Comparison of ENCODE assay signal across 8 mouse cellular contexts in genomic region chr4:152009076-152010051, GRCm38 (mm10). TPM values are rescaled to one million over a fixed set of nuclear protein-coding genes. Genes with fewer than 3 reads are reported as not detected.
A peak's percentile ranks its signal among the peaks of the same experiment; 100 is the strongest.
DNase-seq lines count a peak whose midpoint lies in the region; ATAC-seq and TF ChIP-seq lines count a peak whose summit lies in the region.

No protein-coding gene starts in this region.

- DNase-seq in ES-E14 (ENCODE audit: low read depth, low spot score) = no peak
- no peak for DNase-seq in forebrain, embryonic 11.5 days (ENCODE audit: low spot score)
- peak; percentile 75 for DNase-seq in heart, postnatal 4 days
- DNase-seq in left cerebral cortex, adult 18-20 months (ENCODE audit: low spot score in 2 of 2) = peak; percentile 69 to 88
- DNase-seq in lung, postnatal 25 days (ENCODE audit: low spot score) = peak; percentile 43
- DNase-seq in right cerebral cortex, postnatal 25 days = peak; percentile 90
- no peak for DNase-seq in Muller cell, postnatal 12 days (ENCODE audit: inconsistent ontology term)

- H3K36me3 ChIP-seq in ES-E14 (ENCODE audit: control insufficient read depth, insufficient read depth, low read length, poor library complexity, severe bottlenecking) = peaks cover 33% of the 10 kb centered on the region
- H3K36me3 ChIP-seq in forebrain, embryonic 11.5 days (ENCODE audit: control insufficient read depth, insufficient read depth, low read length) = no peaks in the 10 kb centered on the region; the same call in 1 of the 2 replicates

- under 1% methylated on average over 109 of the region's 115 CpGs for WGBS in forebrain, embryonic 11.5 days

- peak overlapping the region; percentile 3; the same call in 1 of the 2 replicates for H3K27ac ChIP-seq in ES-E14 (ENCODE audit: insufficient read depth, low read depth, low read length, poor library complexity, severe bottlenecking)
- H3K27ac ChIP-seq in bone marrow macrophage, adult 2 months (ENCODE audit: insufficient read depth, low read depth, low read length) = peak overlapping the region; percentile 72
- no peak overlapping the region for H3K27ac ChIP-seq in forebrain, embryonic 11.5 days (ENCODE audit: low read depth, low read length)

- in situ Hi-C loops in ES-E14 (cut with MboI; ENCODE audit: low sequenced_read_pairs in 2 of 2, unreplicated experiment in 2 of 2) = no loop called here

- no peaks in the 10 kb centered on the region for H3K9me3 ChIP-seq in ES-E14 (ENCODE audit: control insufficient read depth, insufficient read depth, low read depth, low read length)
- no peaks in the 10 kb centered on the region for H3K9me3 ChIP-seq in forebrain, embryonic 11.5 days (ENCODE audit: control insufficient read depth, low read length)

- TF ChIP-seq CTCF in bone marrow macrophage, adult 2 months (IDR thresholded peaks at IDR 0.05; ENCODE audit: low read depth, low read length) = no peak

- H3K4me3 ChIP-seq in ES-E14 (ENCODE audit: insufficient read depth in 1 of 2, low read depth in 1 of 2, low read length in 2 of 2, poor library complexity in 1 of 2, severe bottlenecking in 1 of 2) = peak overlapping the region; percentile 86 to 88
- peak overlapping the region; percentile 83 for H3K4me3 ChIP-seq in bone marrow macrophage, adult 2 months (ENCODE audit: insufficient read depth, low read length)
- peak overlapping the region; percentile 67 for H3K4me3 ChIP-seq in forebrain, embryonic 11.5 days (ENCODE audit: low read depth, low read length)

- peaks cover 0 to 23% of the 10 kb centered on the region in 2 experiments; a peak in 3 of 4 replicates for H3K4me1 ChIP-seq in ES-E14 (ENCODE audit: control insufficient read depth in 2 of 2, insufficient read depth in 2 of 2, low read length in 2 of 2, poor library complexity in 1 of 2)
- peaks cover 12% of the 10 kb centered on the region for H3K4me1 ChIP-seq in bone marrow macrophage, adult 2 months (ENCODE audit: control insufficient read depth, insufficient read depth, low read length)
- H3K4me1 ChIP-seq in forebrain, embryonic 11.5 days (replicated peaks; ENCODE audit: control insufficient read depth, insufficient read depth, low read length) = peaks cover 28% of the 10 kb centered on the region

- peaks cover 21% of the 10 kb centered on the region for H3K27me3 ChIP-seq in forebrain, embryonic 11.5 days (ENCODE audit: control insufficient read depth, insufficient read depth, low read length)

- H3K9ac ChIP-seq in ES-E14 (ENCODE audit: insufficient read depth, low read depth, low read length, poor library complexity, severe bottlenecking) = peak overlapping the region; percentile 80
- H3K9ac ChIP-seq in forebrain, embryonic 11.5 days (ENCODE audit: low read length) = peak overlapping the region; percentile 60

- ATAC-seq in forebrain, embryonic 11.5 days (replicated peaks; ENCODE audit: low FRiP score) = peak; percentile 75

- peak overlapping the region; percentile 100 for H3K4me2 ChIP-seq in forebrain, embryonic 11.5 days (ENCODE audit: low read depth, low read length, severe bottlenecking)

- no peak for TF ChIP-seq POLR2A in bone marrow macrophage, adult 2 months (IDR thresholded peaks at IDR 0.05; ENCODE audit: borderline replicate concordance, low read depth, low read length)

TF ChIP-seq in ES-E14, 5 proteins besides CTCF, POLR2A, EP300 and RAD21:
- TF ChIP-seq HCFC1 (IDR thresholded peaks at IDR 0.05; ENCODE audit: borderline replicate concordance, insufficient read depth, low read length) (0 out of 2 replicates have a peak, but pooled peaks have one; percentile 15), ZNF384 (IDR thresholded peaks at IDR 0.05; ENCODE audit: low read depth, low read length) (no peak)

RNA-seq across cellular contexts. Expression of gene Klhl21, which starts 0.8 kb away (rescaled TPM):
- total RNA-seq in ES-E14 (2012; rRNA removed) = 19.7 and 21.0 TPM in 2 replicates
- polyA plus RNA-seq in bone marrow macrophage, adult 2 months (2012; ENCODE audit: insufficient read depth, insufficient read length, missing spikeins) = 11.7 and 13.3 TPM in 2 replicates
- polyA plus RNA-seq in forebrain, embryonic 11.5 days (2014; fragmentation: Nextera tagmentation; extraction: Ambion mirVana) = 3.9 and 5.3 TPM in 2 replicates
- 10 to 100 TPM; 42.3 to 49.2 TPM for total RNA-seq in heart, postnatal 4 days (2021)
- 10 to 100 TPM; 20.2 to 20.3 TPM for total RNA-seq in left cerebral cortex, adult 18-20 months (2021)

RNA-seq across cellular contexts. Expression of gene Phf13, which starts 13.3 kb away (rescaled TPM):
- total RNA-seq in ES-E14 (2012; rRNA removed) = 22.2 and 29.2 TPM in 2 replicates
- 10.1 and 11.0 TPM in 2 replicates for polyA plus RNA-seq in bone marrow macrophage, adult 2 months (2012; ENCODE audit: insufficient read depth, insufficient read length, missing spikeins)
- polyA plus RNA-seq in forebrain, embryonic 11.5 days (2014; fragmentation: Nextera tagmentation; extraction: Ambion mirVana) = 27.0 and 28.6 TPM in 2 replicates
- 10 to 100 TPM; 14.8 to 15.3 TPM for total RNA-seq in heart, postnatal 4 days (2021)
- total RNA-seq in left cerebral cortex, adult 18-20 months (2021) = 10 to 100 TPM; 17.8 to 19.5 TPM

RNA-seq across cellular contexts. Expression of gene Zbtb48, which starts 18.1 kb away (rescaled TPM):
- 18.7 and 31.7 TPM in 2 replicates for total RNA-seq in ES-E14 (2012; rRNA removed)
- 7.5 and 11.4 TPM in 2 replicates for polyA plus RNA-seq in bone marrow macrophage, adult 2 months (2012; ENCODE audit: insufficient read depth, insufficient read length, missing spikeins)
- 20.7 and 26.7 TPM in 2 replicates for polyA plus RNA-seq in forebrain, embryonic 11.5 days (2014; fragmentation: Nextera tagmentation; extraction: Ambion mirVana)
- total RNA-seq in heart, postnatal 4 days (2021) = 10 to 100 TPM; 10.5 to 11.1 TPM
- 10 to 100 TPM; 12.3 to 12.7 TPM for total RNA-seq in left cerebral cortex, adult 18-20 months (2021)

RNA-seq across cellular contexts. Expression of gene Thap3, which starts 20.6 kb away (rescaled TPM):
- total RNA-seq in ES-E14 (2012; rRNA removed) = 7.6 and 12.5 TPM in 2 replicates
- 29.8 and 33.7 TPM in 2 replicates for polyA plus RNA-seq in bone marrow macrophage, adult 2 months (2012; ENCODE audit: insufficient read depth, insufficient read length, missing spikeins)
- polyA plus RNA-seq in forebrain, embryonic 11.5 days (2014; fragmentation: Nextera tagmentation; extraction: Ambion mirVana) = 25.1 and 28.9 TPM in 2 replicates
- total RNA-seq in heart, postnatal 4 days (2021) = 10 to 100 TPM; 11.7 to 13.4 TPM
- 10 to 100 TPM; 16.9 to 23.7 TPM for total RNA-seq in left cerebral cortex, adult 18-20 months (2021)

RNA-seq across cellular contexts. Expression of gene Tas1r1, which starts 29.0 kb away (rescaled TPM):
- total RNA-seq in ES-E14 (2012; rRNA removed) = 1.9 and 3.0 TPM in 2 replicates
- polyA plus RNA-seq in bone marrow macrophage, adult 2 months (2012; ENCODE audit: insufficient read depth, insufficient read length, missing spikeins) = not detected in 2 replicates
- polyA plus RNA-seq in forebrain, embryonic 11.5 days (2014; fragmentation: Nextera tagmentation; extraction: Ambion mirVana) = 0.24 and 0.67 TPM in 2 replicates
- under 1 TPM; 0.10 to 0.11 TPM for total RNA-seq in heart, postnatal 4 days (2021)
- total RNA-seq in left cerebral cortex, adult 18-20 months (2021) = under 1 TPM; 0.49 to 0.68 TPM

Comparison
In these comparisons a context has a peak if more than half of its experiments do, and no peak if none do; other contexts are left out.
1. DNase-seq: peak in heart, postnatal 4 days (single experiment), left cerebral cortex, adult 18-20 months (2 of 2), lung, postnatal 25 days (single experiment) and right cerebral cortex, postnatal 25 days (single experiment); none in ES-E14 (single experiment), forebrain, embryonic 11.5 days (single experiment) and Muller cell, postnatal 12 days (single experiment).
2. Peak in every context shown above with its lines, with median percentiles within 50 percentile points of each other: H3K4me3 ChIP-seq.